In the genomic region with DNA sequence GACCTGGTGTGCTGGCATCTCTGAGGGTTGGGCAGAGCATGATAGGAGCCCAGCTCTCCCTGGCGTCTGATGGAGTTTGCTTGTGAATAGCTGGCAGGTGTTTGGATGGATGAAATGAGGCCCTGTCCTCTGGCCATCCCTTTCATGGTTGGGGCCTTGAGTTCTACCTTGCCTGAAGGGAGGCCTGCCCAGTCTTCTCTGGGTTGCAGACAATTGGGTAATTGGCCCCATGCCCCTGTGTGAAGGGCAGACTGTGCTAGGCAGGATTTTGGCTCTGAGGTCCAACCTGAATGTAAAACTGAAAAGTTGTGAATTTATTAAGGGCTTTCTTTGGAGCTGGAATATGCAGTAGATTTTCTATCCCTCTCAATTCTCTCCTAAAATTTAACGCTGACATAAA, we compare ENCODE assay signal across 21 mouse cellular contexts.
A peak's percentile ranks its signal among the peaks of the same experiment; 100 is the strongest.
DNase-seq lines count a peak whose midpoint lies in the region; ATAC-seq and TF ChIP-seq lines count a peak whose summit lies in the region.
"Had no signal": no experiment of that assay in that cellular context is flagged by ENCODE, and none has a peak within 500 bp of the region (broad histone marks: within the 10 kb centered on the region; RNA-seq: fewer than 3 reads in every experiment).

No protein-coding gene starts in this region.

- ATAC-seq in neural tube, embryonic 13.5 days (ENCODE audit: low read depth) = no peak
- ATAC-seq: forebrain, embryonic 16.5 days; intestine, postnatal 0 days had no signal

- WGBS in neural tube, embryonic 13.5 days = 77% methylated on average over 2 of the region's 2 CpGs

- no peaks in the 10 kb centered on the region for H3K36me3 ChIP-seq in neural tube, embryonic 13.5 days
- H3K36me3 ChIP-seq: embryonic facial prominence, embryonic 10.5 days; heart, embryonic 12.5 days; hindbrain, embryonic 15.5 days; liver, embryonic 13.5 days; neural tube, embryonic 12.5 days had no signal

- no peak for TF ChIP-seq CTCF in layer of hippocampus, adult 2 months (conservative IDR thresholded peaks at IDR 0.05)

- H3K4me2 ChIP-seq in neural tube, embryonic 13.5 days = no peak overlapping the region
- H3K4me2 ChIP-seq: heart, embryonic 12.5 days; hindbrain, embryonic 15.5 days; liver, embryonic 13.5 days; lung, embryonic 14.5 days; neural tube, embryonic 12.5 days had no signal

- H3K4me3 ChIP-seq in layer of hippocampus, adult 2 months = no peak overlapping the region
- no peak overlapping the region for H3K4me3 ChIP-seq in neural tube, embryonic 13.5 days
- H3K4me3 ChIP-seq: embryonic facial prominence, embryonic 10.5 days; heart, embryonic 12.5 days; hindbrain, embryonic 15.5 days; liver, embryonic 13.5 days; neural tube, embryonic 12.5 days had no signal

- H3K4me1 ChIP-seq in neural tube, embryonic 13.5 days (replicated peaks) = peaks cover 59% of the 10 kb centered on the region

- no peak overlapping the region for H3K9ac ChIP-seq in neural tube, embryonic 13.5 days
- H3K9ac ChIP-seq: heart, embryonic 12.5 days; hindbrain, embryonic 15.5 days; liver, embryonic 13.5 days; lung, embryonic 14.5 days; neural tube, embryonic 12.5 days had no signal

- peaks cover 8% of the 10 kb centered on the region; the same call in 1 of the 2 replicates for H3K27me3 ChIP-seq in neural tube, embryonic 13.5 days
- H3K27me3 ChIP-seq: hindbrain, embryonic 15.5 days; liver, embryonic 13.5 days had no signal

- peak overlapping the region; percentile 68; the same call in 1 of the 2 replicates for H3K27ac ChIP-seq in layer of hippocampus, adult 2 months
- 0 out of 2 replicates have a peak overlapping the region, but pooled peaks have one; percentile 28 for H3K27ac ChIP-seq in neural tube, embryonic 13.5 days (replicated peaks)
- H3K27ac ChIP-seq: embryonic facial prominence, embryonic 10.5 days; liver, embryonic 13.5 days; neural tube, embryonic 12.5 days had no signal

- no peaks in the 10 kb centered on the region for H3K9me3 ChIP-seq in neural tube, embryonic 13.5 days
- H3K9me3 ChIP-seq: embryonic facial prominence, embryonic 10.5 days; heart, embryonic 12.5 days; hindbrain, embryonic 15.5 days; liver, embryonic 13.5 days; neural tube, embryonic 12.5 days had no signal

- peak; percentile 14 for DNase-seq in cerebellum, adult 9-11 months
- no peak for DNase-seq in cerebellum, adult 11-12 months
- no peak for DNase-seq in layer of hippocampus, adult 2 months (ENCODE audit: low spot score in 2 of 2)
- no peak for DNase-seq in layer of hippocampus, adult 9-11 months
- no peak for DNase-seq in neural tube, embryonic 10.5 days (ENCODE audit: extremely low spot score, low spot score)
- no peak for DNase-seq in lung, adult 18-20 months
- DNase-seq: gastrocnemius, postnatal 14 days; heart, adult 18-20 months; heart, postnatal 10 days; kidney, postnatal 25 days; liver, embryonic 13.5 days; lung, embryonic 14.5 days; right cerebral cortex, postnatal 25 days; spleen, adult 18-20 months had no signal
